Mouse (Mus musculus) embryo, embryonic 11 days (tissue): Measurements from ENCODE around the gene Carns1.
A peak's percentile ranks its signal among the peaks of the same experiment; 100 is the strongest.
"Not testable (repeated sequence)": the region's sequence is repeated elsewhere in the genome, so short reads cannot be mapped to it uniquely, and the experiment has no call there.

ENCODE experiments used
- DNase-seq: peaks from one replicate; pipeline ENCODE4 v3.0.0-alpha.2; 2015

The Carns1 gene

DNA sequence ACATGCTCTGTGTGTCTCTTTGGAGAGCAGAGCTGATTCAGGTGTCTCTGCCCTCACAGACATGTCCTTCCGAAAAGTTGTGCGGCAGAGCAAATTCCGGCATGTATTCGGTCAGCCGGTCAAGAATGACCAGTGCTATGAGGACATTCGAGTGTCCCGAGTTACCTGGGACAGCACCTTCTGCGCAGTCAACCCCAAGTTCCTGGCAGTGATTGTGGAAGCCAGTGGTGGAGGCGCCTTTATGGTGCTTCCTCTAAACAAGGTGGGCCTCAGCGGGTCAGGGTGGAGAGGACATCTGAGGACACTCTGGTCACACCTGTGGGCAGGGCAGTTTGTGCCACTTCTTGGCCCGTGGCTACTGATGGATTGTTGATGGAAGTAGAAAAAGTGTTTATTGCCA is 26.0 kb downstream of the Carns1 start:
- DNase-seq, result no peak

DNA sequence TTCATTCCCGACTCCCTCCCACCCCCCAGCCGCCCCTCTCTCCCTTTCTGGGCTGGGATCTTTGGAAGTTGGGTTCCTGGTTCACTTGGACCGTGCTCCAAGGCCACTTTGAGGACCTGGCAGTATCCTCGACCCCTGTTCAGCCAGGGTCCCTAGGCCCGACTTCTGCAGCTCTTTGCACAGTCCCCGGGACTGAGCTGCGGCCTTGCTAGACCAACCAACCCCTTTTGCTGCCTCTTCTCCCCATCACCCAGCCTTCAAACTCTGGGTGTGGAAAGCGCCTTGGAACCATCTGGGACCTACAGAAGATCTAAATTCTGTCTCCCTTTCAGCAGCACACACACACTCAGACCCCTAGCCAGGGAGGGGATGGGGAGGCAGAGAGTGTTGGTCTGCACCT is 26.5 kb downstream of the Carns1 start:
- DNase-seq, result no peak

DNA sequence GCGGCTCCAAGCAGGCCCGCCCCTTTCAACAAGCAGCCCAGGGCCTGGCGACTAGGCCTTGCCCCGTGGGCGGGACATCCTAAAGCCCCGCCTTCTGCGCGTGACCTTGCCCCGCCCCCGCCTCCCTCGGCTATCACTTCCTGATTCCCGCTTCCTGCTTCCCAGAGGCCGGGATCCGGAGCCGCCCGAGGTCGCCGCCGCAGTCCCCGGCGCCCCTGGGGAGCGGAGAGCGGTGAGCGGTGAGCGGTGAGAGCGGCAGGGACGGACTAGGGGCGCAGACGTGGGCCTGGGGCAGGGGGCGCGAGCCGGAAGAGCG is 26.8 kb downstream of the Carns1 start, which contains the start of gene Coro1b:
Gene Coro1b (plus strand): TSS at position 129 of the 316 bp plus-strand sequence.
- peak; percentile 96 for DNase-seq

DNA sequence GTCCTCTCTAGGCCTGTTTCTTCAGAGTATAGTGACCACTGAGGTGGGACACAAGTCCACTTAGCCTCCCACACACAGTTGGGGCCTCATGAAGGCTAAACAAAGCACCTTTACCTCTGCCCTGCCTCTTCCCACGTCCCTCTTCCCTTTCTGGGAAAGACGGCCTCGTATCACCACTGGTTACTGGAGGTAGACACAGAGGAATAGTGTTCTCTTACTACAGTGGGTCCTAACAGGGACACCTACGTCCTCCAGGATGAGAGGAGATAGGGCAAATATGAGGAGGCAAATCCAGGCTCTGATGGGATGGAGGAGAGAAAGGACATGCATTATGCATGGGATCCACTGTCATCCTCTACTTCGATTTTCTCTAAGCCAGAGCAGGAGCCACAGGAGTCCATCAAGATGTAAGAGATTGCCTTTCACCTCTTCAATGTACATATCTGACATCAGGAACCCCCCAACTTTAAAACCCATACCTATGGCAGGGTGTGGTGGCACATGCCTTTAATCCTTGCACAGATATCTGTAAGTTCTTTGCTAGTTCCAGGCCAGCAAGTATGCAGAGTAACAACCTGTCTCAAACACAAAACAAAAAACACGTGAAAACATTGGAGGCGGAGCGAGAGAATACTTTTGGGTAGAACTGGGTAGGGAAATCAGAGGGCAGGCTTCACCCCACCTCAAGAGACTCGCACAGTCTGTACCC is 27.3 kb downstream of the Carns1 start:
- DNase-seq, result no peak

DNA sequence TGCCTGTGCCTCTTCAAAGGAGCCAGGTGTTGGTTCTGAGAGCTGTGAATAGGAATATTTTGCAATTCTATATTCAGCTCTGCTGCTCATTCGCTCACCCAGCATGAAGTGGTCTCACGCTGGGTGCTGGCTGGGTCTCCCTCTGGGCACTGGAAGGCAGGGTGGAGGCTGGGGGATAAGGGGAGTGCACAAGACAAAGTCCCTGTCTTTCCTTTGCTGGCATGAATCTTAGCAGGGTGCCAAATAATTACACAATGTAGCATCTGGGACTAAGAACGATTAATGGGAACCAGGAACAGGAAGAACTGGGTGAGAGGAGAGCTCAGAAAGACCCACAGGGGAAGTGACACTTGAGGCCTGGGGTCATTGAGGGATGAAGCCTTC is 28.3 kb downstream of the Carns1 start:
- no peak for DNase-seq

DNA sequence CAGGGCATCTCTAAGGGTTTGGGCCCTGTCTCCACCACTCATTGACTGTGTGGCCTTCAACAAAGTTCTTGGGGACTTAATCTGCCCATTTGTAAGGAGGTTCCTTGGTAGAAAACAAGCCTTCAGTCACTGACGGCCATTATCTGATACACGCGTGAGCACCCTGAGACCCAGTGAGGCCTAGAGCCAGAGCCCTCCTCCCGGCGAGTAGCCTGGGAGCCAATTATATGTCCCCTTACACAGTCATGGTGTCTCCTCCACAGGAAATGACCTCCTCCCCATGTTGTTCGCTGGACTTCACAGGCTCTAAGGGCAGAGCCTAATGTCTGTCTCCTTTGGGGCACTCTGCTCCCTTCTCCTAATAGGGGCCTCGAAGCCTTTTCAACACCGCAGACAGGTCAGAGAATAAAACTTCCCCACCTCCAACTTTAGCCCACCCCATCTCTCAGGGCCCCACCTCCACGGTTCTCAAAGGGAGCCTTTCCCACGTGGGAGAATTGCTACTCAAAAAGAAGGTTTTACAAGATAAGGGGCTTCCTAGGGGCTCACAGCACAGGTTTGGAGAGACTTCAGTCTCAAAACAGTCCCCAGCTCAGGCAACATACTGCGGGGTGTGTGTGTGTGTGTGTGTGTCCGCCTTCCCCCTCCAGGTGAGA is 28.8 kb downstream of the Carns1 start:
- DNase-seq, result no peak

DNA sequence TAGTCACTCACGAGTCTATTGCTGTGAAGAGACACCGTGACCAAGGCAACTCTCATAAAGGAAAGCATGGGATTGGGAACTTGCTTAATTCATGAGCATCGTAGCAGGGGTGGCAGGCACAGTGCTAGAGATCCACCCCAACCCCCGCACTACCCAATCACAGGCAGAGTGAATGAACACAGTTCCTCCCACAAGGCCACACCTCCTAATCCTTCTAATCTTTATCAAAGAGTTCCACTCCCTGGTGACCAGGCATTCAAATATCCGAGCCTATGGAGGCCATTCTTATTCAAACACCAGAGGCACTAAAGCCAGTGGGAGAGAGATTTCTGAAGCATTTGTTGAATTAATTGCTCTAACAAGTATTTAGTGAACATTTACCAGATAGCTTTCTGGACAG is 29.3 kb downstream of the Carns1 start:
- no peak for DNase-seq

DNA sequence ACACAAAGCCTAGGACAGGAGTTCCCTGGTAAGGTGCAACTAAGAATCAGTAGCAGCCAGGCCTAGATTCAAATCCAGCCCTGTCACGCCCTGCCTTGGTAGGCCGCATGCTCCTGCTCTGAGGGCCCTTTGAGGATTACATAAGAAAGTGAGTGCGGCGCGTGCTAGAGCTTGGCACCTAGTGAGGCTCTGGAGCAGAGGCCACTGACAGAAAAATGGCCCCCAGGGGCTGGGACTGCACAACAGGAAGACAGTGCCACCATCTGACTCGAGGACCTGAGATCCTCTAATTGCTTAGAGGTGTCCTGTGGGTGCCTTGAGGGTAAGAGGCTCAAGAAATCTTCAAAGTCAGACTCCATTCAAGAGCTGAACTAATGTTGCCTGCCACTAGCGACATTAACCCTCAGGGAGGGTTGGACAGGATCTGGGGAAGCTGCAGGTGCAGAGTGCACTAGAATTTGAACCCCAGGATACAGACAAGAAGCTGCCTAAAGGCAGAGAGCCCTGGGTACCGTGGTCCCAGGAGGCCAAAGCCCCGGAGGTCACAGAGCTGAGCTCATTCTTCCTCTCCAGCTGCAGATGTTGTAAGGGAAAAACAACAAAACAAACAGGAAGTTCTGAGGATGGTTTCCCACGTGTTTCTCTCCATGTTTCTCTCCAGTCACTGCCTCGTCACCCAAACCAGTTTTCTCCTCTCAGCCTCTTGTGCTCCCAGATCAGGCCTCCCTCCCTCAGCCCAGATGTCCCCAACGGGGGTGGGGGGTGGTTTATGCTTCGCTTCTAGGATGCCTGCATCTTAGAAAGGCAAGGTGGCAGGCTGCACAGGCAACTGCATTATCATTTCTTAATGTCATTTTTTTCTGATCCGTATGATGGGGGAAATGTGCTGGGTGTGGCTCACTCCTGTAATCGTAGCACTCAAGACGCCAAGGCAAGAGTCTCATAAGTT is 30.5 kb downstream of the Carns1 start:
- DNase-seq, result no peak

DNA sequence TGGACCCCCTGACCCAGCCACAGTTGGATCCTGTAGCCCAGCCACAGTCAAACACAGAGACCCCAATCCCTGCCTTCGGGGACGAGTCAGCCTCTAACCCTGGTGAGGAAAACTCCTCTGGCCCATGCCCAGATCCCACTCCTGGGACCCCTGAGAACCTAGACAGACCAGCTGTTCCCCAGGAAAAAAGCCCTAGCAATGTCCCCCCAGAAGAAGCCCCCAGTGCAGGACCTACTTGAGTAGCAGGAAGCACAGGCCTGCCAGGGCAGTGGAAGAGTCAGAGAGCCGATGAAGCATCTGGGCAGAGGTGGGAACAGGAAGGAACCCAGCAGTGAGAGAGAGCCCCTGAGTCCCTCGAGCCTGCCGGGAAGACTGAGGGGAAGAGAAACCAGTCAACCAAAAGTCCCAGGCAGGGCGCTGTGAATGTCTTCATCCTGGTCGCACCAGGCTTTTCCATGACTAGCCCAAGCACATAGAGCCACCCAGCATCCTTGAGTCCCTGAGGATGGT is 31.5 kb downstream of the Carns1 start, which contains the start of gene Cabp4:
Gene Cabp4 (minus strand): TSS at position 275 of the 510 bp plus-strand sequence.
- no peak for DNase-seq

DNA sequence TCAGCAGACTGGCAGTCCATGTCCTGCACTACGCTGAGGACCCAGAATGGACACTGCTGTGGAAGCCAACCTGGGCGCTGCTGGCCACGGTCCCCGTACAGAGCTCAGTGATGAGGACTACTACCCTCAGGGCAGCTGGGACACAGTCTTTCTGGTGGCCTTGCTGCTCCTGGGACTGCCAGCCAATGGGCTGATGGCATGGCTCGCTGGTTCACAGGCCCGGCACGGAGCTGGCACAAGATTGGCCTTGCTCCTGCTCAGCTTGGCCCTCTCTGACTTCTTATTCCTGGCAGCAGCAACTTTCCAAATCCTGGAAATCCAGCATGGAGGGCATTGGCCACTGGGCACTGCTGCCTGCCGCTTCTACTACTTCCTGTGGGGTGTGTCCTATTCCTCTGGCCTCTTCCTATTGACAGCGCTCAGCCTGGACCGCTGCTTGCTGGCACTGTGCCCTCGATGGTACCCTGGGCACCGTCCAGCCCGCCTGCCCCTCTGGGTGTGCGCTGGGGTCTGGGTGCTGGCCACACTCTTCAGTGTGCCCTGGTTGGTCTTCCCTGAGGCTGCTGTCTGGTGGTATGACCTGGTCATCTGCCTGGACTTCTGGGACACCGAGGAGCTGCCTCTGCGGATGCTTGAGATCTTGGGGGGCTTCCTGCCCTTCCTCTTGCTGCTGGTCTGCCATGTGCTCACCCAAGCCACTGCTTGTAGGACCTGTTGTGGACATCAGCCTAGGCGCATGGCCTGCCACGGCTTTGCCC is 32.7 kb downstream of the Carns1 start:
- DNase-seq, result no peak

DNA sequence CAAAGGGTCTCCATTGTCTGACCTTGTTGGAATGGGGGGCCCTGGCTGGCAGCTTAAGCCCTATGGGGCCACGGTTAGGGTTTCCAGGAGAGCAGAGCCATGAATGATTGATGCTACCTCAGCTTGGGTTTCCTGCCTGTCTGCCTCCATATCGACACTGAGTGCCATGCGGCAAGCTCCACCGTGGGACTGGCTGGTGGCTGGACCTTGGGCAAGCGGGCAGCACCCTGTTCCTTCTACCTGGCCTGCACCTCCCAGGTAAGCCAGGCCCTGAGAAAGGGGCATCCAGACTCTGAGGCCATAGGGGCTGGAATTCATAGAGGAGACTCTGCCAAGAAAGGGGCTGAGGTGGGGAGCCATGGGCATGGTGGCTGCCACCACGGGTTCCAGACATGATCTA is 35.1 kb downstream of the Carns1 start:
- DNase-seq, result no peak

DNA sequence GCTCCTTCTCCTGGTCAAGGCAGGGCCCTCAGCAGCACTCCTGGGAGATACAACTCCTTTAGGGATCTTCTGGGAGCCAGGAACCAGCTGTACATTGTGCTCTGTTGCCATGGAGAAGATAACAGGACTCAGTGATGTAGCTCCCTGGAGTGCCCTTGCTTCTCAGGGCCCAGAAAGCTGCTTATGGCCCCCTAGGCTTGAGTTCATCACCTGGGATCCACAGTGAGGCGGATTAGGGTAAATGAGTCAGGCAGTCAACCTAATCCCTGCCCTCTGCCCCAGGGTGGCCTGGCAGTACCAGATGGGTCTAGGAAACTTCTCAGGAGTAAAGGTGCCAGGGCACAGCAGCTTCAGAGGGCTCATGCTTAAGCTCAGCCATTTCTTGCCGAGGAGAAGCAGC is 35.8 kb downstream of the Carns1 start, which contains the start of gene Gpr152:
Gene Gpr152 (plus strand): TSS at position 342 of the 400 bp plus-strand sequence.
- no peak for DNase-seq

DNA sequence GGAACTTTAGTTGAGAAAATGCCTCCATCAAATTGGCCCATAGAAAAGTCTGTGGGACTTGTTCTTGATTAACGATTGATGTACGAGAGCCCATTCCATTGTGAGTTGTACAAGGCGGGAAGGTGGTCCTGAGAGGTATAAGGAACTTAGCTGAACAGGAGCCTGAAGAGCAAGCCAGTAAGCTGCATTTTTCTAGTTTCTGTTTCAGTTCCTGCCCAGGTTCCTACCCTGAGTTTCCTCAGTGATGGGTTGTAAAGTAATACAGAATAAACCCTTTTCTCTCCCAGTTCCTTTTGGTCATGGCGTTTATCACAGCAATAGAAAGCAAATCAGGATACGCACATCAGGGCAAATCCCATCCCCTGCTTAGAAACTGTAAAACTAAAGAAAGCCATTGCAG is 37.4 kb downstream of the Carns1 start:
- DNase-seq, result no peak

DNA sequence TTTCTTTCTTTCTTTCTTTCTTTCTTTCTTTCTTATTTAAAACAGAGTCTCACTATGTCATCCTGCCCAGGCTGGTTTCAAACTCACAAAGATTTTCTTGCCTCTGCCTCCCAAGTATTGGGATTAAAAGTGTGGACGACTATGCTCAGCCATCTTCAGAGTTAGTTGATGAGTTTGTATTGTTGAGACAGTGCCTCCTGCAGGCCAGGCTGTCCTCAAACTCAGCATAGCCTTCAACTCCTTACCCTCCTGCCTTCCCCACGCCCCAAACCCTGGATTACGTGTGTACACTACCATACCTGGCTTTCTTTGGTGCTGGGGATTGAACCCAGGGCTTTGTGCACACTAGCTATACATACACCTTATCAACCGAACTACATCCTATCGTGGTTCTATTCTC is 38.8 kb downstream of the Carns1 start:
- DNase-seq, result no peak

DNA sequence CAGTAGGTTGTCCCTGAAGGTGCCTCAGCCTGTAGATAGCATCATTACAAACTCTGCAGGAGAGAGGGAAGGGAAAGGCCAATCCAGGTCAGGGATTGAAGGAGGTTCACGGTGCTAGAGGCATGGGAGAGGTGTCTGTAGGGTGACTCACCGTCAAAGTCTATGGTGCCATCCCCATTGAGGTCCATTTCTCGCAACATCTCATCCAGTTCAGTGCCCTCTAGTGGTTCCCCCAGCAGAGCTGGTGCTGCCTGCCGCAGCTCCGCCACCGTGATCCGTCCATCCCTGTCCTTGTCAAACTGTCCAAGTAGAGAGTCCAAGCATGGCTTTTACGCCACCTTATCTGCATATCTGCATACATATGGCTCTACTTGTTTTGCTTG is 39.3 kb downstream of the Carns1 start:
- not testable (repeated sequence) for DNase-seq

DNA sequence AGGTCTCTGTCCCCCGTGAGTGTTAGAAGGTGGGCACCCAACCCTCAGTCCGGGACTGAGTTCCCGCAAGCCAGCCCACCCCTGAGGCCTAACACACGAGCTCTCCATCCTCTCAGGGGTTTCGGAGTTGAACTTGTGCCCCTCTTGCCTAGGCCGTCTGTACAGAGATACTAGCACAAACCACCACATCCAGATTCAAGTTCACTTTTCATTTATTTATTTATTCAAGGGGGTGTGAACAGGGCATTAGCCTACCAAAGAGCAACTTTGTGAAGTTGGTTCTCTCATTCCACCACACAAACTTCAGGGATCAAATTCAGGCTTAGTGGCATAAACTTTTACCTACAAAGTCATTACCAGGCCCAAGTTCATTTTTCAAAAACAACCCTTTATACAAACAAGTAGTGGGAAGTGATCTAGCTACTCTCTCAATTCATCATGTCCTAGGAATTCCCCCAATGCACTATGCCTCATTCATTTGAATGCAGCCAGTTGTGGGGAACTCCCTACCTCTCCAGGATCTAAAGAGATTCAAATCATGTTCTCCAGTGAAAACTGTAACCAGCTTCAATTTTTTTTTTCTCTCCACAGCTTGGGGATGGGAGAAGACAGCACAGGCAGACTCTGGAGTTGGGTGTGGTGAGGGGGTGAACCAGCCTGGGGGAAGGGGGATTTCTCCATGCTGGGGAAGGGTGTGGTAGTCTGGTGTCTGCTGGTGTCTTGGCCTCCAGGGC is 39.9 kb downstream of the Carns1 start:
- DNase-seq, result not testable (repeated sequence)

DNA sequence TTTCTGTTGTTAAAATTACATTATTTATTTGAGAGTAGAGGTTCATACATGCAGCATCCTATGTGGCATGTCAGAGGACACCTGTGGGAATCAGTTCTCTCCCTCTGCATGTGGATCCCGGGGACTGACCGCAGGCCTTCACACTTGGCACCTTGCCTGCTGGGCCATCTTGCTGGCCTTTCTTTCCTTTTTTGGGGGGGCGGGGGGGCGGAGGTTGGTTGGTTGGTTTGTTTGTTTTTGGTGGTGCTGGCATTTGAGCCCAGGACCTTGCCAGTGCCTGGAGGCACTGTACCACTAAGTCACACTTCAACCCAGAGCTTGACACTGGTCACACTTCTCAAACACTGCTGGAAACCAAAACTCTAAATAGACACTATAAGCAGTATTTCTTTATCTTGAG is 40.9 kb downstream of the Carns1 start:
- DNase-seq, result no peak

DNA sequence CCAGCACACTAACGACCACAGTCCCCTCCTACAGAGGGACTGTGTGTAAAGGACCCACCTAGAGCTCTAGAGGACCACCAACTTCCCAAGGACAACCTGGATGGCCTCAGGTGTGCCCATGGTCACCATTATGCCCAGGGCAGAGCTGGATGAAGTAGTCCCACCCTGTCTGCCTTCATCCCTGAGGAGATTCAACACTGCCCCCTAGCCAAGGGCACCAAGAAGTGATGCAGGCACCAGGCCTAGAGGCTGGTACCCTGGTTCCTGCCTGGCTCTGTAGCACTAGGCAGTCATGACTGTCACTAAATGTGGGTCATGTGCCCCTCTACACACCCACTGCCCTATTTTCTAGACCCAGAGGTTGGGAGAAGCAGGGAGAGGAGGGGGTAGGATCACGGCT is 43.5 kb downstream of the Carns1 start:
- DNase-seq, result no peak

DNA sequence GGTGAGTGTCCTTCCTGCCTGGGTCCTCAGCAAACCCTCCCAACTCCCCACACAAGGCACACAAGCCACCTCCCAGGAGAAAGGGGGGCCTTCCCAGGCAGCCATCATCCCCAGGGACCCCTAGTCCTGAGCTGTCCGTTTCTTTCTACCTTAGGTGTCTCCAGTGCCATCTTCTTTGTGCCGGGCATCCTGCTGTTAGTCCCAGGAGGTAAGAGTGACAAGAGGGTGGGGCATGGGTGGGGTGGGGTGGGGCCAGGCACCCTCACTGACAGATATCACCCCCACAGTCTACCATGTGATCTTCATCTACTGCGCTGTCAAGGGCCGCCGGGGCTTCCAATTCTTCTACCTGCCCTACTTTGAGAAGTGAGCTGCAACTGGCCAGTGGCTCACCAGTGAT is 44.2 kb downstream of the Carns1 start:
- DNase-seq, result no peak

DNA sequence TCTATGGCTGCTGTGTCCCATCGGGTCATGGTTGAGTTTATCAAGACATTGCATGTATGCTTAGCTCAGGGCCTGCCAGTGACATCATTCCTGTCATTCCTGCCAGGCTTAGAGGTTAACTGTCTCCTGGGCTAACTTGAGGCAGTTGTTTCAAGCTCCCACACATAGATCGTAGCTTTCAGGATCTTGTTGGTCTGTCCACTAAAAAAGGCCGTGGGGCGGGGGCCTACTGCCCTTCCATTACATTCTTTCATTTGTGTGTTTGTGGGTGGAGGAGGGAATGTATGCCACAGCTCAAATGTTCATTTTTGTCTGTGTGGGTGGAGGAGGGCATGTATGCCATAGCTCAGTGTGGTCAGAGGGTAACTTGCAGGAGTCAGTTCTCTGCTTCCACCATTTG is 45.2 kb downstream of the Carns1 start:
- DNase-seq, result no peak

DNA sequence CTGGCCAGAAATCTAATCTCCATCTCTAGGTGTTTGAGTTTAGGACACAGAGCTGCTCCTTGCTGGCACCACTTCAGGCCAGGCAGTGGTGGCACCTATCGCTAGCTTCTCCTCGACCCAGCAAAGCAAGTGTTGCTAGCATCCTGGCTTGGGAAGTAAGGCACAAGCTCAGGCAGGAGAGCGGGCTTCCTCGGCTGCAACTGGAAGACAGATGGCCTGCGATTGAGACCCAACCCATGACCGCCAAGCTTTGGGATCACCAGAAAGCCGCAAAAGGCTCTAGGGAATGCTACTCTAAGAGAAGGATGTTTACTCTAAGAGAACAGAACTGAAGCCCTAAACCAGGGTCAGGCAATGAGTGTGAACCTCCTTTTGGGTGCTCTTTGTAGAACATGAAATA is 45.8 kb downstream of the Carns1 start:
- no peak for DNase-seq
